Mouse (Mus musculus): ENCODE measurements at regions not wholly inside any gene's neighbourhood (a gene's known extent, or its start where the extent isn't known, plus 50 kb on each side); places are given as distances from the start of the nearest gene placed in this dataset.

DNA sequence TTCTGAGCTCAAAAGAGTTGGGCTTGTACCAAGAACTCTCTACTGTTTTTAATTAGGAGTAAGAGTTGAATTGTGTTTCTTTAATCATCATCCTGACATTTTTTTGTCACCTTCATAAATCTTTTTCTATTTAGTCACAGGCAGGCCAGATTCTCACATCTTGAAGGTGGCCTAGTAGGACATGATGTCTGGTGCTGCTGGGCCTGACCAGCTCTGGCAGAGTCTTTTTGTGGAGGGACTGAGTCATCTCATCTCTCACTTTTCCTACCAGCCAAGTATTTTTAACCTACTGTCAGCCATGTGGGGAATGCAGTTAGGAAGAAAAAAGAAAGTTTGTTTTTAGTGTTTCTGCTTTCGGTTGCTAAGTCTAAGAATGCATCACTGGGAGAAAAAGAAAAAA lies 506.7 kb upstream of the Tbl1xr1 start:
- Histone ChIP-seq H3K9me3 (replicated peaks; ENCODE audit: insufficient read depth, low read length) (no peaks in the 10 kb centered on the region), H3K9ac (ENCODE audit: control insufficient read depth, low read depth, low read length, poor library complexity, severe bottlenecking) (no peak overlapping the region), H3K4me1 (ENCODE audit: control insufficient read depth in 1 of 2, insufficient read depth in 2 of 2, low read length in 2 of 2) (peaks cover 0 to 2% of the 10 kb centered on the region in 2 experiments; a peak in 2 of 4 replicates), H3K36me3 (ENCODE audit: control insufficient read depth in 1 of 2, insufficient read depth in 2 of 2, low read length in 2 of 2) (peaks cover 0 to 2% of the 10 kb centered on the region in 2 experiments; a peak in 1 of 4 replicates), H3K79me2 (ENCODE audit: control insufficient read depth, insufficient read depth, low read length, poor library complexity) (no peaks in the 10 kb centered on the region), H3K4me3 (ENCODE audit: control insufficient read depth in 1 of 2, insufficient read depth in 1 of 2, low read depth in 2 of 2, low read length in 2 of 2) (no peak overlapping the region), H3K27ac (ENCODE audit: control insufficient read depth, low read depth, low read length) (no peak overlapping the region), H3K27me3 (ENCODE audit: control insufficient read depth in 1 of 2, insufficient read depth in 2 of 2, low read length in 2 of 2) (no peaks in the 10 kb centered on the region)
- no peak for TF ChIP-seq MAX (IDR thresholded peaks at IDR 0.05; ENCODE audit: low read length)
- DNase-seq (ENCODE audit: low read depth, low spot score): no peak

DNA sequence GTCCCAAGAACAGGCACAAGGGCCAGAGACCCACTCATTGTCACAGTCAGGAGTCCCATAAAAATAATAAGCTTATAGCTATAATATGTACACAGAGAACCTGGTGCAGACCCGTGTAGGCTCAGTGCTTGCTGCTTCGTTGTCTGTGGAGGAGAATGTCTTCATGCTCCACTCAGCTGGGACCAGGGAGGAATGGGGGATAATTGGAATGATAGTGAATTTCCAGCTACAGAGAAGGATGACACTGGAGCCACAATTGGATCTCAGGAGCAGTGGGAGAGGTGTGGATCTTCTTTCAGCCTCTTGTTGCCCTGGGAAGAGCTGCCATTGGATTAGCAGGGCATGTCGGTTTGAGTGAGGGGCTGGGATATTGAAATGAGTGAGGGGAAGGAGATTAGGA lies 497.8 kb upstream of the Tbl1xr1 start:
- H3K79me2 ChIP-seq (ENCODE audit: control insufficient read depth, insufficient read depth, low read length, poor library complexity): no peaks in the 10 kb centered on the region
- peaks cover 0 to 2% of the 10 kb centered on the region in 2 experiments; a peak in 2 of 4 replicates for H3K4me1 ChIP-seq (ENCODE audit: control insufficient read depth in 1 of 2, insufficient read depth in 2 of 2, low read length in 2 of 2)
- no peak overlapping the region for H3K4me3 ChIP-seq (ENCODE audit: control insufficient read depth in 1 of 2, insufficient read depth in 1 of 2, low read depth in 2 of 2, low read length in 2 of 2)
- peaks cover 0 to 2% of the 10 kb centered on the region in 2 experiments; a peak in 1 of 4 replicates for H3K36me3 ChIP-seq (ENCODE audit: control insufficient read depth in 1 of 2, insufficient read depth in 2 of 2, low read length in 2 of 2)
- H3K9me3 ChIP-seq (replicated peaks; ENCODE audit: insufficient read depth, low read length): no peaks in the 10 kb centered on the region
- no peak overlapping the region for H3K9ac ChIP-seq (ENCODE audit: control insufficient read depth, low read depth, low read length, poor library complexity, severe bottlenecking)
- no peak for DNase-seq (ENCODE audit: low read depth, low spot score)
- TF ChIP-seq RCOR1 (IDR thresholded peaks at IDR 0.05; ENCODE audit: low read depth, low read length) (no peak), MEF2A (IDR thresholded peaks at IDR 0.05; ENCODE audit: extremely low read depth, insufficient replicate concordance, low read depth, low read length, poor library complexity, severe bottlenecking) (no peak), ETS1 (IDR thresholded peaks at IDR 0.05; ENCODE audit: low read depth, low read length) (no peak), HCFC1 (IDR thresholded peaks at IDR 0.05; ENCODE audit: low read depth, low read length) (no peak), MXI1 (IDR thresholded peaks at IDR 0.05; ENCODE audit: low read depth, low read length) (no peak), RAD21 (IDR thresholded peaks at IDR 0.05; ENCODE audit: low read depth, low read length) (no peak), TCF12 (IDR thresholded peaks at IDR 0.05; ENCODE audit: low read depth, low read length) (no peak), ZKSCAN1 (IDR thresholded peaks at IDR 0.05; ENCODE audit: low read depth, low read length) (no peak), ZMIZ1 (IDR thresholded peaks at IDR 0.05; ENCODE audit: low read depth, low read length) (no peak), MAFK (IDR thresholded peaks at IDR 0.05; ENCODE audit: borderline replicate concordance, low read depth, low read length) (no peak), MAX (IDR thresholded peaks at IDR 0.05; ENCODE audit: low read length) (no peak), SMC3 (IDR thresholded peaks at IDR 0.05; ENCODE audit: low read depth, low read length) (no peak), UBTF (IDR thresholded peaks at IDR 0.05; ENCODE audit: borderline replicate concordance, insufficient read depth, low read depth, low read length) (no peak), JUND (IDR thresholded peaks at IDR 0.05; ENCODE audit: low read depth, low read length) (no peak), USF1 (IDR thresholded peaks at IDR 0.05; ENCODE audit: low read depth, low read length) (no peak), CTCF (IDR thresholded peaks at IDR 0.05 in 2 of 3, conservative IDR thresholded peaks at IDR 0.05 in 1 of 3; ENCODE audit: control insufficient read depth in 1 of 3, insufficient read depth in 1 of 3, low read depth in 2 of 3, low read length in 3 of 3, poor library complexity in 1 of 3, severe bottlenecking in 1 of 3) (no peak)
- no peaks in the 10 kb centered on the region for H3K27me3 ChIP-seq (ENCODE audit: control insufficient read depth in 1 of 2, insufficient read depth in 2 of 2, low read length in 2 of 2)
- H3K27ac ChIP-seq (ENCODE audit: control insufficient read depth, low read depth, low read length): no peak overlapping the region

Data from MEL (cell line).